In genomic region chr5:135903058-135903457, GRCm38 (mm10) we compare ENCODE assay signal across 10 mouse cellular contexts. TPM values are rescaled to one million over a fixed set of nuclear protein-coding genes. Genes with fewer than 3 reads are reported as not detected.
DNase-seq lines count a peak whose midpoint lies in the region; ATAC-seq lines count a peak whose summit lies in the region.
"Had no signal": no experiment of that assay in that cellular context is flagged by ENCODE, and none has a peak within 500 bp of the region (broad histone marks: within the 10 kb centered on the region; RNA-seq: fewer than 3 reads in every experiment).

No protein-coding gene starts in this region.

- H3K36me3 ChIP-seq in kidney, embryonic 14.5 days (ENCODE audit: control insufficient read depth, insufficient read depth, low read length), result peaks cover 21% of the 10 kb centered on the region
- peaks cover 21% of the 10 kb centered on the region for H3K36me3 ChIP-seq in embryonic facial prominence, embryonic 13.5 days
- H3K36me3 ChIP-seq in intestine, embryonic 15.5 days, result peaks cover 3% of the 10 kb centered on the region; the same call in 1 of the 2 replicates
- peaks cover 13% of the 10 kb centered on the region; the same call in 1 of the 2 replicates for H3K36me3 ChIP-seq in neural tube, embryonic 12.5 days

- peak overlapping the region; percentile 72 for H3K4me2 ChIP-seq in kidney, embryonic 14.5 days (replicated peaks; ENCODE audit: low read depth, low read length)
- H3K4me2 ChIP-seq in embryonic facial prominence, embryonic 13.5 days, result peak overlapping the region; percentile 81
- peak overlapping the region; percentile 86 for H3K4me2 ChIP-seq in intestine, embryonic 15.5 days (replicated peaks)
- peak overlapping the region; percentile 72 for H3K4me2 ChIP-seq in neural tube, embryonic 12.5 days (replicated peaks)

- ATAC-seq in kidney, embryonic 14.5 days (ENCODE audit: low FRiP score, low TSS enrichment), result peak; percentile 34; the same call in 1 of the 2 replicates
- no peak for ATAC-seq in embryonic facial prominence, embryonic 13.5 days (ENCODE audit: insufficient number of reproducible peaks, insufficient read depth, low FRiP score, low TSS enrichment, low read depth)
- 0 out of 2 replicates have a peak, but pooled peaks have one; percentile 6 for ATAC-seq in intestine, embryonic 15.5 days
- peak; percentile 26; the same call in 1 of the 2 replicates for ATAC-seq in neural tube, embryonic 12.5 days (ENCODE audit: low FRiP score, low read depth)

- H3K9ac ChIP-seq in kidney, embryonic 14.5 days (ENCODE audit: low read depth, low read length), result peak overlapping the region; percentile 53
- H3K9ac ChIP-seq in embryonic facial prominence, embryonic 13.5 days, result peak overlapping the region; percentile 69
- peak overlapping the region; percentile 24; the same call in 1 of the 2 replicates for H3K9ac ChIP-seq in intestine, embryonic 15.5 days
- H3K9ac ChIP-seq in neural tube, embryonic 12.5 days, result 0 out of 2 replicates have a peak overlapping the region, but pooled peaks have one; percentile 38

- H3K27me3 ChIP-seq in kidney, embryonic 14.5 days (ENCODE audit: control insufficient read depth, insufficient read depth, low read length), result no peaks in the 10 kb centered on the region
- no peaks in the 10 kb centered on the region for H3K27me3 ChIP-seq in embryonic facial prominence, embryonic 13.5 days
- H3K27me3 ChIP-seq in intestine, embryonic 15.5 days (replicated peaks), result no peaks in the 10 kb centered on the region
- H3K27me3 ChIP-seq in neural tube, embryonic 12.5 days (replicated peaks), result no peaks in the 10 kb centered on the region

- 27% methylated on average over 7 of the region's 7 CpGs for WGBS in kidney, embryonic 14.5 days
- WGBS in embryonic facial prominence, embryonic 13.5 days, result 29% methylated on average over 7 of the region's 7 CpGs
- 32% methylated on average over 7 of the region's 7 CpGs for WGBS in intestine, embryonic 15.5 days
- 24% methylated on average over 7 of the region's 7 CpGs for WGBS in neural tube, embryonic 12.5 days

- H3K27ac ChIP-seq in kidney, embryonic 14.5 days (ENCODE audit: low read depth, low read length), result peak overlapping the region; percentile 5; the same call in 1 of the 2 replicates
- peak overlapping the region; percentile 69 for H3K27ac ChIP-seq in embryonic facial prominence, embryonic 13.5 days
- H3K27ac ChIP-seq in intestine, embryonic 15.5 days, result peak overlapping the region; percentile 11; the same call in 1 of the 2 replicates
- H3K27ac ChIP-seq in neural tube, embryonic 12.5 days, result peak overlapping the region; percentile 59; the same call in 1 of the 2 replicates

- H3K4me1 ChIP-seq in kidney, embryonic 14.5 days (ENCODE audit: control insufficient read depth, insufficient read depth, low read length), result no peaks in the 10 kb centered on the region
- peaks cover 28% of the 10 kb centered on the region for H3K4me1 ChIP-seq in embryonic facial prominence, embryonic 13.5 days
- peaks cover 14% of the 10 kb centered on the region; the same call in 1 of the 2 replicates for H3K4me1 ChIP-seq in intestine, embryonic 15.5 days (replicated peaks)
- H3K4me1 ChIP-seq in neural tube, embryonic 12.5 days, result peaks cover 7% of the 10 kb centered on the region; the same call in 1 of the 2 replicates

- H3K4me3 ChIP-seq in kidney, embryonic 14.5 days (ENCODE audit: low read length), result peak overlapping the region; percentile 41
- H3K4me3 ChIP-seq in embryonic facial prominence, embryonic 13.5 days, result peak overlapping the region; percentile 48
- peak overlapping the region; percentile 44 for H3K4me3 ChIP-seq in intestine, embryonic 15.5 days (replicated peaks)
- H3K4me3 ChIP-seq in neural tube, embryonic 12.5 days, result peak overlapping the region; percentile 35

- no peak for DNase-seq in kidney, postnatal 36 days
- no peak for DNase-seq in urinary bladder, postnatal 4 days (ENCODE audit: low spot score in 2 of 2)
- no peak for DNase-seq in layer of hippocampus, adult 18-20 months (ENCODE audit: low spot score in 2 of 2)
- no peak for DNase-seq in testis, postnatal 14 days (ENCODE audit: low spot score)

- no peaks in the 10 kb centered on the region for H3K9me3 ChIP-seq in kidney, embryonic 14.5 days (ENCODE audit: control insufficient read depth, low read length)
- no peaks in the 10 kb centered on the region for H3K9me3 ChIP-seq in embryonic facial prominence, embryonic 13.5 days
- no peaks in the 10 kb centered on the region for H3K9me3 ChIP-seq in intestine, embryonic 15.5 days
- no peaks in the 10 kb centered on the region for H3K9me3 ChIP-seq in neural tube, embryonic 12.5 days
- H3K9me3 ChIP-seq: G1E had no signal

RNA-seq across cellular contexts. Expression of gene Hspb1, which starts 15.3 kb away (rescaled TPM):
- polyA plus RNA-seq in kidney, embryonic 14.5 days (2014; fragmentation: Nextera tagmentation; extraction: Ambion mirVana), result 32.4 and 36.9 TPM in 2 replicates
- 107 and 149 TPM in 2 replicates for polyA plus RNA-seq in embryonic facial prominence, embryonic 13.5 days (2015; fragmentation: Nextera tagmentation; extraction: Ambion mirVana)
- 113 and 116 TPM in 2 replicates for polyA plus RNA-seq in intestine, embryonic 15.5 days (2015; fragmentation: Nextera tagmentation; extraction: Ambion mirVana)
- polyA plus RNA-seq in neural tube, embryonic 12.5 days (2016; fragmentation: Nextera tagmentation; extraction: Ambion mirVana), result 22.3 and 26.5 TPM in 2 replicates
- 10 to 100 TPM; 16.7 to 22.4 TPM for total RNA-seq in layer of hippocampus, adult 18-20 months (2021)
- total RNA-seq: G1E; megakaryocyte progenitor cell, adult 5-6 weeks had no signal
- polyA plus RNA-seq: G1E had no signal

RNA-seq across cellular contexts. Expression of gene Ywhag, which starts 31.4 kb away (rescaled TPM):
- polyA plus RNA-seq in kidney, embryonic 14.5 days (2014; fragmentation: Nextera tagmentation; extraction: Ambion mirVana), result 90.2 and 105 TPM in 2 replicates
- 164 and 178 TPM in 2 replicates for polyA plus RNA-seq in embryonic facial prominence, embryonic 13.5 days (2015; fragmentation: Nextera tagmentation; extraction: Ambion mirVana)
- polyA plus RNA-seq in intestine, embryonic 15.5 days (2015; fragmentation: Nextera tagmentation; extraction: Ambion mirVana), result 151 and 154 TPM in 2 replicates
- polyA plus RNA-seq in neural tube, embryonic 12.5 days (2016; fragmentation: Nextera tagmentation; extraction: Ambion mirVana), result 516 and 524 TPM in 2 replicates
- 1,000 to 10,000 TPM; 1,236 to 1,273 TPM for total RNA-seq in layer of hippocampus, adult 18-20 months (2021)

Comparison
In these comparisons a context has a peak if more than half of its experiments do, and no peak if none do; other contexts are left out.
1. H3K27ac ChIP-seq: peak in every context shown above with its lines; median percentile 69 in embryonic facial prominence, embryonic 13.5 days; 59 in neural tube, embryonic 12.5 days; 11 in intestine, embryonic 15.5 days; 5 in kidney, embryonic 14.5 days.